Mouse (Mus musculus) G1E (cell line): ENCODE results near the gene St3gal5. TPM values are rescaled to one million over a fixed set of nuclear protein-coding genes. Genes with fewer than 3 reads are reported as not detected.

ENCODE experiments used
- ATAC-seq: 2 replicates; pipeline ENCODE4 v1.8.0; 2016; ENCODE audit warnings: mild to moderate bottlenecking; ENCODE audit not compliant: insufficient number of reproducible peaks, poor library complexity, low FRiP score, severe bottlenecking; ENCODE audit errors: extremely low read depth
- DNase-seq: peaks from one replicate; pipeline ENCODE4 v3.0.0; 2012; ENCODE audit warnings: low spot score
- H3K27me3 ChIP-seq: 2 replicates; pipeline ENCODE4 v1.6.1; 2012; ENCODE audit warnings: mild to moderate bottlenecking, low read length, inconsistent platforms; ENCODE audit not compliant: insufficient read depth
- H3K36me3 ChIP-seq: replicated peaks from 2 replicates; pipeline ENCODE3; 2012; ENCODE audit warnings: mild to moderate bottlenecking, inconsistent platforms
- H3K4me1 ChIP-seq: 2 replicates; pipeline ENCODE4 v1.6.1; 2012; ENCODE audit warnings: low read depth, low read length, inconsistent platforms, mixed read lengths; ENCODE audit not compliant: insufficient read depth
- H3K4me3 ChIP-seq: 2 replicates; pipeline ENCODE4 v1.5.1; 2012; ENCODE audit warnings: low read depth, mild to moderate bottlenecking, inconsistent platforms, low read length, moderate library complexity, mixed read lengths
- H3K9me3 ChIP-seq: replicated peaks from 2 replicates; pipeline ENCODE4 v1.6.1; 2012; ENCODE audit warnings: inconsistent platforms
- CTCF ChIP-seq: IDR thresholded peaks from 2 replicates; pipeline ENCODE4 v1.5.1; 2012; ENCODE audit warnings: low read depth, low read length, inconsistent platforms, mixed read lengths
- GATA1 ChIP-seq: IDR thresholded peaks from 2 replicates; pipeline ENCODE4 v1.6.1; 2012; ENCODE audit warnings: borderline replicate concordance, low read length, inconsistent platforms, mixed read lengths
- GATA2 ChIP-seq: IDR thresholded peaks from 2 replicates; pipeline ENCODE4 v1.6.1; 2012; ENCODE audit warnings: low read depth, low read length, inconsistent platforms, borderline replicate concordance
- POLR2AphosphoS5 ChIP-seq: IDR thresholded peaks from 2 replicates; pipeline ENCODE4 v1.6.1; 2012; ENCODE audit warnings: low read depth, low read length, inconsistent platforms; ENCODE audit not compliant: insufficient replicate concordance
- TAL1 ChIP-seq: conservative IDR thresholded peaks from 2 replicates; pipeline ENCODE4 v1.6.1; 2012; ENCODE audit warnings: low read depth, low read length, inconsistent platforms, mixed read lengths
- polyA plus RNA-seq: library from polyadenylated mRNA; stranded (reverse); fragments of >175 nt; gene quantifications from 2 replicates; pipeline ENCODE4 v1.2.3, GENCODE M21; 2012
- total RNA-seq, 2 experiments: library from RNA; stranded (forward) in 1 of 2; stranded (reverse) in 1 of 2; fragments of 200-1000 nt in 1 of 2; fragments of >200 nt in 1 of 2; fragmentation: Nextera tagmentation in 1 of 2; gene quantifications; 2 replicates each; pipeline ENCODE4 v1.2.3; 2014 to 2017

The St3gal5 gene
- total and polyA plus RNA-seq, 3 experiments, result 51.0 to 107 (median 70.0) TPM

- TF ChIP-seq GATA2, result no peak
- no peak for TF ChIP-seq TAL1
- TF ChIP-seq GATA1, result no peak
- no peak for TF ChIP-seq CTCF
- TF ChIP-seq POLR2AphosphoS5, result no peak
- Histone ChIP-seq H3K36me3 (no peaks in the 10 kb centered on the region), H3K27me3 (peaks cover 37% of the 10 kb centered on the region)
Measured at GRCm38 (mm10) chr6:72179562-72180502, 82.4 kb downstream of the St3gal5 start.

GRCm38 (mm10) chr6:72184576-72184975, 87.2 kb downstream of the St3gal5 start:
- Histone ChIP-seq H3K36me3 (no peaks in the 10 kb centered on the region), H3K4me1 (no peaks in the 10 kb centered on the region), H3K27me3 (peaks cover 47% of the 10 kb centered on the region), H3K4me3 (no peak overlapping the region), H3K9me3 (no peaks in the 10 kb centered on the region)
- TF ChIP-seq CTCF (no peak), POLR2AphosphoS5 (no peak), GATA1 (no peak), GATA2 (no peak), TAL1 (no peak)
- DNase-seq (no peak), ATAC-seq (no peak)

More at GRCm38 (mm10) chr6:72179562-72180502, 82.4 kb downstream of the St3gal5 start:
- no peak for ATAC-seq
- no peak for DNase-seq
- Histone ChIP-seq H3K9me3 (no peaks in the 10 kb centered on the region), H3K4me3 (no peak overlapping the region), H3K4me1 (no peaks in the 10 kb centered on the region)

DNA sequence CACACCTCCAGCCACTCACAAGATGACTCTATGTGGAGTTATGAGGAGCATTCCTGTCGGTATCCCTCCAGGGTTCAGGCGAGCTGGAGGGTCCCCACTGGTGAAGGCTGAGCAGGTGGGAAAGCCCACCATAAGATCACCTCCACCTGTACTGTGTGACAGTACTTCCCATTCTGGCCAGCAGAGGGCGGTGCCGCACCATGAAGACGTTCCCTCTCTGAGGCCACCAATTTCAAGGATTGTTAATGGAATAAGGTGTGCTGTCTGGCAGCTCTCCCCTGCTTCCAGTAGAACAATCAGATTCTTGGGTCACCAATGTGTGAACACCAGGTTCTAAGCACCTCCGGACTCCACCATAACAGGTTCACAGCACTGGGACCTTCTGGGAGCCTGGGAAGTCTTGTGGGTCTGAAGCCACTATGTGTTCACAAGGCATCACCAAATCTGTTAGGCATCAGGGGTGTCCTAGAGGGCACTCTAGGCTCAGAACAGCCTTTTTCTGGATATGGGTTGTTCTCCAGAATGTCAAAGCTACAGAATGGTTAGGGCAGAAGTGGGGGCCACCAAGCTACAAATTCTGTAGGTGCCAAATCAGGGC, 88.6 kb downstream of the St3gal5 start:
- Histone ChIP-seq H3K27me3 (peaks cover 42% of the 10 kb centered on the region), H3K9me3 (no peaks in the 10 kb centered on the region), H3K4me3 (no peak overlapping the region), H3K36me3 (no peaks in the 10 kb centered on the region), H3K4me1 (no peaks in the 10 kb centered on the region)
- TF ChIP-seq TAL1 (no peak), CTCF (peak; percentile 98), POLR2AphosphoS5 (no peak), GATA2 (no peak), GATA1 (no peak)
- DNase-seq (peak; percentile 52), ATAC-seq (no peak)

DNA sequence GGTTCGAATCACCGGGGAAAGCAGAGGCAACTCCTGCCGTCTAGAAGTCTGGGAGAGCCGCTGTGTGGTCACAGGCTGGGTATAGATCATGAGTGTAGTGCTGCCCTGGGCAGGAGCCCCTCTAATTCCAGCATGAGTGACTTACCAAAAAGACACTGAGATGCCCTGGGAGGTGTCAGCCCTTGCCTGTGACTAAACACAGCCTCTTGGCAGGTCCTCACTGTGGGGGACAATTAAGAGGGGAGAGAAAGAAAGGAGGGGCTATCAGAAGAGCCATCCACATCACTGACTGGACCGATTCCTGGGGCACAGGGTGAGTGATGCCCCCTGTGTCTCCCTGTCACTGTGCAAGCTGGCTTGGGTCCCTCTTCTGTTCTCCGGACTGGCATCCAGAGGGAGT, 89.4 kb downstream of the St3gal5 start:
- H3K36me3 ChIP-seq, result no peaks in the 10 kb centered on the region
- H3K9me3 ChIP-seq, result no peaks in the 10 kb centered on the region
- ATAC-seq, result no peak
- H3K4me1 ChIP-seq, result no peaks in the 10 kb centered on the region
- peaks cover 46% of the 10 kb centered on the region for H3K27me3 ChIP-seq
- H3K4me3 ChIP-seq, result no peak overlapping the region
- TF ChIP-seq TAL1 (no peak), POLR2AphosphoS5 (no peak), GATA2 (no peak), CTCF (no peak), GATA1 (no peak)
- DNase-seq, result no peak

DNA sequence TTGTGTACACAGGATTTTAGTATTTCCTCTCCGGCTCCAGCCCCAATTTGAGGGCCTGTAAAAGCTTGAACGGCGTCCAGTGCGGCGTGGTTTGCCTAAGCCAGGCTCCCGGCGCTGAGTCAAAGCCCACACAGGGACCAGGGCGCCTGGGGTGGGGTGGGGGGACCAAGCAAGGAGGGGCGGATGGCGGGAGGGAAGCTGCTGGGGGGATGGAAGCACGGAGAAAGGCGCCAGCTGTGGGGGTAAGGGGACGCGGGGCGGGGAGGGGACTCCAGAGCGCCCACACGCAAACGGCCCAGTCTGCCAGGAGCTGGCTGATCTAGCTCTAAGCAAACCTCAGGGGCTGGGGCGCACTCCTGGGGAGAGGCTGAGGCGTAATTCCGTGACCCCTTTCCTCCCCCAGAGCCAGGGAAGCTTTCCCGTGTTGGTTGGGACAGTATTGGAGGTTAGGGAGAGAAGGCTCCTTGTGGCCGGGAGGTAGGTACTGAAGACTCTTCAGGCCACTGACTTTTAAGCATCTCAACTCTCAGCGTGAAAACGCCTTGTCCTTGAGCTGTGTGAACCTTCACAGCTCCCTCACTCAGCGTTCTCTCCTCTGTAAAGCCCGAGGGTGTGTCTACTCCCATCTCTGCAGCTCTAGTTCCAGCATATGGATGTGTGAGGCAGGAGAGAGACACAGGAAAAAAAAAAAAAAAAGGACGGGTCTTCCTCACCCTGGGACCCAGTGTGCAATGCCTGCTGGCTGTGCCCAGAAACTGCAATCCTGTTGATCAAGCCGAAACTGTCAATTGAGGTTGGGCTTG, 91.9 kb downstream of the St3gal5 start:
- no peaks in the 10 kb centered on the region for H3K4me1 ChIP-seq
- DNase-seq (no peak), ATAC-seq (no peak)
- H3K27me3 ChIP-seq, result peaks cover 45% of the 10 kb centered on the region
- H3K4me3 ChIP-seq, result no peak overlapping the region
- H3K9me3 ChIP-seq, result no peaks in the 10 kb centered on the region; the same call in 1 of the 2 replicates
- H3K36me3 ChIP-seq, result no peaks in the 10 kb centered on the region
- TF ChIP-seq POLR2AphosphoS5 (no peak), CTCF (no peak), GATA1 (no peak), TAL1 (no peak), GATA2 (no peak)
